Mouse (Mus musculus): Measurements from ENCODE around the gene Rack1.
A peak's percentile ranks its signal among the peaks of the same experiment; 100 is the strongest.
"Not testable (repeated sequence)": the region's sequence is repeated elsewhere in the genome, so short reads cannot be mapped to it uniquely, and the experiment has no call there.

Gene Rack1

GRCm38 (mm10) chr11:48843202-48843601 is 43.1 kb downstream of the Rack1 start:
- no peak for DNase-seq

GRCm38 (mm10) chr11:48844309-48844708 is 44.2 kb downstream of the Rack1 start:
- no peak for DNase-seq

GRCm38 (mm10) chr11:48845244-48845815 is 45.2 kb downstream of the Rack1 start:
- DNase-seq, result no peak

- not testable (repeated sequence) for DNase-seq
Observed at GRCm38 (mm10) chr11:48846362-48846761, 46.2 kb downstream of the Rack1 start.

GRCm38 (mm10) chr11:48846881-48847280 is 46.7 kb downstream of the Rack1 start:
- DNase-seq, result no peak

GRCm38 (mm10) chr11:48850240-48850639 is 50.1 kb downstream of the Rack1 start:
- no peak for DNase-seq

- no peak for DNase-seq
Observed at GRCm38 (mm10) chr11:48851270-48851995, 51.3 kb downstream of the Rack1 start.

GRCm38 (mm10) chr11:48852190-48852589 is 52.1 kb downstream of the Rack1 start:
- no peak for DNase-seq

- peak; percentile 56 for DNase-seq
Observed at GRCm38 (mm10) chr11:48852624-48853473, 52.7 kb downstream of the Rack1 start.

- peak; percentile 86 for DNase-seq
Observed at GRCm38 (mm10) chr11:48853474-48854180, 53.5 kb downstream of the Rack1 start.

All from embryo, embryonic 11 days (tissue).